Mouse (Mus musculus): ENCODE measurements around the gene Ak1. TPM values are rescaled to one million over a fixed set of nuclear protein-coding genes. Genes with fewer than 3 reads are reported as not detected.

Gene Ak1
- polyA plus RNA-seq, 1 experiment from 2014 or later, result 125 TPM

DNA sequence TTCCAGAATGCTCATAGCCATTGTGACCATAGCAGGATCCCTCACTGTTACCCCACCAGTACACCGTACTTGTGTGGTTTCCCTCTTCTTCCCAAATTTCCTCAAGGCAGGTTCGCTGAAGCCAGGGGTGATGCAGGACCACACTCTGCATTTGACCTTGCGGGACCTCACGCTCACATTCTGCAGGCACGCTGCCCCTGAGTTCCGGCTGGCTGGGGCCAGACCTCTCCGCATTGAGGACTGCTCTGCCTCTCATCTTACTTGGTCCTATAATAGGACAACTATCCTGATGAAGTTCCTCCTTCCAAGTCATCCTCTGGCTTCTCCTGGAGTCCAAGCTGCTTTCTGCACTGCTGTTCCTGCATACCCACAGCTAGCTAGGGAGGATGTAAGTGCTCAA lies 15.1 kb downstream of the Ak1 start:
- Histone ChIP-seq H3K36me3 (ENCODE audit: control insufficient read depth, insufficient read depth, low read length) (no peaks in the 10 kb centered on the region), H3K27me3 (replicated peaks; ENCODE audit: control insufficient read depth, insufficient read depth, low read length) (no peaks in the 10 kb centered on the region), H3K4me2 (ENCODE audit: low read depth, low read length) (no peak overlapping the region), H3K27ac (replicated peaks; ENCODE audit: low read depth, low read length) (no peak overlapping the region), H3K4me1 (ENCODE audit: control insufficient read depth, insufficient read depth, low read length) (peaks cover 5% of the 10 kb centered on the region), H3K4me3 (ENCODE audit: low read depth, low read length) (no peak overlapping the region), H3K9me3 (ENCODE audit: control insufficient read depth, low read length) (no peaks in the 10 kb centered on the region), H3K9ac (ENCODE audit: low read depth, low read length) (no peak overlapping the region)
- DNase-seq (ENCODE audit: low spot score), result no peak
- ATAC-seq (ENCODE audit: low read depth), result no peak
- 69% methylated on average over 7 of the region's 7 CpGs for WGBS

DNA sequence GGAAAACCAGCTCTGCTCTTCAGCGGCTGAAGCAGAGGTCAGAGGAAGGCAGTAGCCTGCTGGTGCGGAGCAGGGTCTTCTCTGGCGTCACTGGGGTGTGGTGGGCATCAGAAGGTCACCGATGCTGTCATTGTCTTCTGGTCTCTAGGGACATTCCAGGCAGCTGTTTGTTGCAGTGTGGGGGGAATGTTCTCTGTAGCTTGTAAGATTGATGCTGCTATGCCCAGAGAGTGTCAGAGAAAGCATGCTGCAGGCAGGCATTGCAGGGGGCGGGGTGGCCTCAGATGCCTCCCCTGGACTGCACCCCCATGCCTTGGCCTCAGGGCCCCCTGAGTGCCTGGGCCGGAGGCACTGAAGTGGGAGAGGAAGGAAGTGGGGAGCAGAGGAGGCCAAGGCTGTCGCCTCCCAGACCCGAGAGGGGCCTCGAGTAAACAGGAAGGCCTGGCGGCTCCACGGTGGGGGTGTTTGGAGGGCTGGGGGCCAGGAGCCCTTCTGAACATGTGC lies 16.3 kb downstream of the Ak1 start:
- 29% methylated on average over 11 of the region's 11 CpGs for WGBS
- no peak overlapping the region for H3K9ac ChIP-seq (ENCODE audit: low read depth, low read length)
- peak; percentile 47; the same call in 1 of the 2 replicates for ATAC-seq (ENCODE audit: low read depth)
- no peaks in the 10 kb centered on the region for H3K36me3 ChIP-seq (ENCODE audit: control insufficient read depth, insufficient read depth, low read length)
- peak; percentile 62 for DNase-seq (ENCODE audit: low spot score)
- no peaks in the 10 kb centered on the region for H3K27me3 ChIP-seq (replicated peaks; ENCODE audit: control insufficient read depth, insufficient read depth, low read length)
- no peak overlapping the region for H3K4me2 ChIP-seq (ENCODE audit: low read depth, low read length)
- H3K27ac ChIP-seq (replicated peaks; ENCODE audit: low read depth, low read length), result no peak overlapping the region
- H3K4me1 ChIP-seq (ENCODE audit: control insufficient read depth, insufficient read depth, low read length), result peaks cover 5% of the 10 kb centered on the region
- no peaks in the 10 kb centered on the region for H3K9me3 ChIP-seq (ENCODE audit: control insufficient read depth, low read length)
- H3K4me3 ChIP-seq (ENCODE audit: low read depth, low read length), result no peak overlapping the region

DNA sequence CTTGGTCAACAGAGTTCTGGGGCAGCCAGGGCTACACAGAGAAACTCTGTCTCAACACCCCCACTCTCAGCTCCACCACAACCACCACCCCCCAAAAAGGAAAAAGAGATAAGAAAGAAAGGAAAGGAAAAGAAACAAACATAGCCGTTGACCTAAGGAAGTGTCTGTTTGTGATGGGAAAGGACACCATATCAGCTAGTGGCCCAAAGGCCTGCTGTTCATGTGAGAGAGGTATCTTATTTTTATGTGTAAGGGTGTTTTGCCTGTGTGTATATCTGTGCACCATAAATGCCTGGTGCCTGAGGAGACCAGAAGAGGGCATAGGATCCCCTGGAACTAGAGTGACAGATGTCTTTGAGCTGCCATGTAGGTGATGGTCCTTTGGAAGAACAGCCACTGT lies 18.1 kb downstream of the Ak1 start:
- 85% methylated on average over 1 of the region's 1 CpGs for WGBS

DNA sequence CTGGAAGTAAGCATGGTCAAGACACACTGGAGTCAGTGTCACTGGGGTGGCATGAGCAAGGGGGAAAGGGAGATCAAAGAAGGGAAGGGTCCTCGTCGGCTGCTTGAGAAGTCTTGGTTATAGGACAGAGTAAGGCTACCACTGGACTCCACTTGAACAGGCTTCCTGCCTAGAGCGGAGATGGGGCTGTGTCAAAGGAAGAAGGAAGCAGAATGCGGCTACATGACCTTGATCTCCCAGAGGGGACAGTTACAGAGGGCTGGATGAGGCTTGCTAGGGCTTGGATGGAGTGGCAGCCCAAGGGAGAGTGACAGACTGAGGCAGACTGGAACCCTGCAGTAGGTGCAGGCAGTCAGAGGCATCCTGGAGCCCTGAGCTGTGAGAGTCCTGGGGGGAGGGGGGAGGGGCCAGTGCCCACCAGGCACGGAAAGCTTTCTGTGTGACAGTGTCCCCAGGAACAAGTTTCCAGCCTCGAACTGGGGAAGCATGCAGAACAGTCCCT lies 19.0 kb downstream of the Ak1 start:
- H3K36me3 ChIP-seq (ENCODE audit: control insufficient read depth, insufficient read depth, low read length), result no peaks in the 10 kb centered on the region
- WGBS, result 50% methylated on average over 6 of the region's 6 CpGs
- no peak overlapping the region for H3K4me2 ChIP-seq (ENCODE audit: low read depth, low read length)
- no peaks in the 10 kb centered on the region for H3K27me3 ChIP-seq (replicated peaks; ENCODE audit: control insufficient read depth, insufficient read depth, low read length)
- no peaks in the 10 kb centered on the region for H3K9me3 ChIP-seq (ENCODE audit: control insufficient read depth, low read length)
- peak overlapping the region; percentile 25; the same call in 1 of the 2 replicates for H3K9ac ChIP-seq (ENCODE audit: low read depth, low read length)
- no peak overlapping the region for H3K27ac ChIP-seq (replicated peaks; ENCODE audit: low read depth, low read length)
- peaks cover 5% of the 10 kb centered on the region for H3K4me1 ChIP-seq (ENCODE audit: control insufficient read depth, insufficient read depth, low read length)
- no peak overlapping the region for H3K4me3 ChIP-seq (ENCODE audit: low read depth, low read length)
- no peak for ATAC-seq (ENCODE audit: low read depth)
- no peak for DNase-seq (ENCODE audit: low spot score)

More for the DNA sequence above, 18.1 kb downstream of the Ak1 start:
- H3K9ac ChIP-seq (ENCODE audit: low read depth, low read length), result no peak overlapping the region
- H3K27ac ChIP-seq (replicated peaks; ENCODE audit: low read depth, low read length), result no peak overlapping the region
- no peak overlapping the region for H3K4me3 ChIP-seq (ENCODE audit: low read depth, low read length)
- ATAC-seq (ENCODE audit: low read depth) (no peak), DNase-seq (ENCODE audit: low spot score) (no peak)
- H3K4me1 ChIP-seq (ENCODE audit: control insufficient read depth, insufficient read depth, low read length), result peaks cover 5% of the 10 kb centered on the region
- no peaks in the 10 kb centered on the region for H3K9me3 ChIP-seq (ENCODE audit: control insufficient read depth, low read length)
- H3K4me2 ChIP-seq (ENCODE audit: low read depth, low read length), result no peak overlapping the region
- H3K36me3 ChIP-seq (ENCODE audit: control insufficient read depth, insufficient read depth, low read length), result no peaks in the 10 kb centered on the region
- H3K27me3 ChIP-seq (replicated peaks; ENCODE audit: control insufficient read depth, insufficient read depth, low read length), result no peaks in the 10 kb centered on the region

DNA sequence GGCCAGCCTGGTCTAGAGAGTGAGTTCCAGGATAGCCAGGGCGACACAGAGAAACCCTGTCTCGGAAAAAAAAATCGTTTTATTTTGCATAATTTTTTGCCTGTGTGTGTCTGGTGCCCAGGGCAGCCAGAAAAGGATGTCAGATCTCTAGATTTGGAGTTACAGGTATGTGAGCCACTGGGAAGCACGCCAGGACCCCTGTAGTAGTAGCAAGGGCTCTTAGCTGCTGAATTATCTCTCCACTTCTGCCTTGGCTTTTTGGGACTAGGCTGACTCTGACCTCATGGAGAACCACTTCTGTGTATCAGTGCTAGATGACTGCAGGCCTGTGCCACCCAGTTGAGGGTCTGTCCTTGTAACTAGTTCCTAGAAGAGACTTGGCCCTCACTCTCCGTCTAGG lies 20.3 kb downstream of the Ak1 start:
- DNase-seq (ENCODE audit: low spot score) (no peak), ATAC-seq (ENCODE audit: low read depth) (no peak)
- Histone ChIP-seq H3K4me2 (ENCODE audit: low read depth, low read length) (no peak overlapping the region), H3K27me3 (replicated peaks; ENCODE audit: control insufficient read depth, insufficient read depth, low read length) (no peaks in the 10 kb centered on the region), H3K27ac (replicated peaks; ENCODE audit: low read depth, low read length) (no peak overlapping the region), H3K9me3 (ENCODE audit: control insufficient read depth, low read length) (no peaks in the 10 kb centered on the region), H3K4me3 (ENCODE audit: low read depth, low read length) (no peak overlapping the region), H3K9ac (ENCODE audit: low read depth, low read length) (no peak overlapping the region), H3K36me3 (ENCODE audit: control insufficient read depth, insufficient read depth, low read length) (no peaks in the 10 kb centered on the region), H3K4me1 (ENCODE audit: control insufficient read depth, insufficient read depth, low read length) (peaks cover 17% of the 10 kb centered on the region)
- WGBS, result 83% methylated on average over 5 of the region's 5 CpGs

DNA sequence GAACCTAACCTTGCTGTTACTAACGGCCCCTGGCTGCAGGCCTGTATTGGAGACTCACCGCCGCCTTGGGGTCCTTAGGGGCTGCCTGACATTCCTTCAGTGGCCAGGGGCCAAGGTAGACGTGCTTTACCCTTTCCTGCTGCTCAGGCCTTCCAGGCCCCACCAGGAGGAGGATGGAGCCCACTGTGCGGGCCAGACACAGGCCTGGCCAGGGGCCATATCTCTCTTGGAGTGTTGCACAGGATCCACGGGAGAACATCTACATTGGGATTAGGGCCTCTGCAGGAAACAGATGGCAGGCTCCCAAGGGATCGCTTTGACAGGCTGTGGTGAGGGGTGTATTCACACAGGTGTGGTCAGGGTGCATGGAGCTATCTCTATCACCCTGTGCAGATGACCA lies 21.3 kb downstream of the Ak1 start:
- Histone ChIP-seq H3K4me1 (ENCODE audit: control insufficient read depth, insufficient read depth, low read length) (peaks cover 21% of the 10 kb centered on the region), H3K36me3 (ENCODE audit: control insufficient read depth, insufficient read depth, low read length) (no peaks in the 10 kb centered on the region), H3K4me2 (ENCODE audit: low read depth, low read length) (no peak overlapping the region), H3K4me3 (ENCODE audit: low read depth, low read length) (no peak overlapping the region), H3K27ac (replicated peaks; ENCODE audit: low read depth, low read length) (no peak overlapping the region), H3K9ac (ENCODE audit: low read depth, low read length) (no peak overlapping the region), H3K27me3 (replicated peaks; ENCODE audit: control insufficient read depth, insufficient read depth, low read length) (no peaks in the 10 kb centered on the region), H3K9me3 (ENCODE audit: control insufficient read depth, low read length) (no peaks in the 10 kb centered on the region)
- DNase-seq (ENCODE audit: low spot score) (peak; percentile 22), ATAC-seq (ENCODE audit: low read depth) (no peak)
- 46% methylated on average over 7 of the region's 7 CpGs for WGBS

DNA sequence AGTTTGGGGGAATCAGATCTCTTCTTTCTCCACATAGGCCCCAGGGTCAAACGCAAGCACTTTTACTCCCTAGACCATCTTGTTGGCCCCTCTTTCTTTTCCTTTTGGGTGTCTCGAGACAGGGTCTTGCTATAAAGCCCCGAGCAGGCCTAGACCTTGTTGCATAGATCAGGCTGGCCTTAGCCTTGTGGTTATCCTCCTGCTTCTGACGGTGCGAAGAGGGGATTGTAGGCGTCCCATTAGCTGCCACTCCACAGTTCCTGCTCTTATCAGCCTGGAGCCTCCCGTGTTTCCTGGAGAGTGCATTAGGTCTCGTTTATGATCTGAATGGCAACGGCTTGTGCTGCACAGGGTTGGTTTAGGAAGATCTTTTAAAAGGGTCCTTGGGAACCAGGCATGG lies 22.5 kb downstream of the Ak1 start:
- DNase-seq (ENCODE audit: low spot score) (no peak), ATAC-seq (ENCODE audit: low read depth) (no peak)
- H3K9me3 ChIP-seq (ENCODE audit: control insufficient read depth, low read length), result no peaks in the 10 kb centered on the region
- peaks cover 16% of the 10 kb centered on the region for H3K4me1 ChIP-seq (ENCODE audit: control insufficient read depth, insufficient read depth, low read length)
- H3K4me3 ChIP-seq (ENCODE audit: low read depth, low read length), result no peak overlapping the region
- H3K4me2 ChIP-seq (ENCODE audit: low read depth, low read length), result no peak overlapping the region
- no peaks in the 10 kb centered on the region for H3K36me3 ChIP-seq (ENCODE audit: control insufficient read depth, insufficient read depth, low read length)
- no peaks in the 10 kb centered on the region for H3K27me3 ChIP-seq (replicated peaks; ENCODE audit: control insufficient read depth, insufficient read depth, low read length)
- WGBS, result 75% methylated on average over 9 of the region's 9 CpGs
- no peak overlapping the region for H3K27ac ChIP-seq (replicated peaks; ENCODE audit: low read depth, low read length)
- H3K9ac ChIP-seq (ENCODE audit: low read depth, low read length), result no peak overlapping the region

DNA sequence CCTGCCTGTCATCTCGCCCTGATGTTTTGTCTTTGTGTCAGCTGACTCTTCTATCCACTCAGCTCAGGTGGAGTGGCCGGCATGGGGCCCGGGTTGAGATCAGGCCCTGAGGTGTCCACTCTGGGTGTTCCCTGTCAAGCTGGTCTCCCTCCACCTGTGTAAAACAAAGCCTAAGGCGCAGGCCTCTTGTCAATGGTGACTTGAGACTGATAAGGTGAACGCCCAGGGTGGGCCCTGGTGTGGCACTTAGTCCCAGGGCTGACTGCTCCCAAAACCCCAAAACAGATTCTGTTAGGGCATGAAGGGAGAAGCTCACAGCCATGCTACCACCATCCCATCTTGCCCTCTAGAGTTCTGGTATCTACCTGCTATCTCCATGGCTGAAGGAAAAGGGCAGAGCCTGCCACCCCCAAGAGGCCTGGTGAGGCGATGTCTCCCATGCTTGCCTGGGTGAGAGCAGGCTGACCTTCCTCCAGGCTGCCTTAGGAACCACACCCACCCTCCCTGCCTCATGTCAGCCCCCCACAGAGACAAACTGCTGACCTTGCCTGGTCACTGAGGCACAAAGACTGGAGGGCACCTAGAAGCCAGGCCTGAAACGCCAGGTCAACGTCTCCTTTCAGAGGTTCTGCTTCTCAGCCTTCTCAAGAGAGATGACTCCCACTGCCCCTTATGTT lies 23.4 kb downstream of the Ak1 start:
- no peak for ATAC-seq (ENCODE audit: low read depth)
- H3K4me1 ChIP-seq (ENCODE audit: control insufficient read depth, insufficient read depth, low read length), result peaks cover 16% of the 10 kb centered on the region
- WGBS, result 84% methylated on average over 8 of the region's 8 CpGs

DNA sequence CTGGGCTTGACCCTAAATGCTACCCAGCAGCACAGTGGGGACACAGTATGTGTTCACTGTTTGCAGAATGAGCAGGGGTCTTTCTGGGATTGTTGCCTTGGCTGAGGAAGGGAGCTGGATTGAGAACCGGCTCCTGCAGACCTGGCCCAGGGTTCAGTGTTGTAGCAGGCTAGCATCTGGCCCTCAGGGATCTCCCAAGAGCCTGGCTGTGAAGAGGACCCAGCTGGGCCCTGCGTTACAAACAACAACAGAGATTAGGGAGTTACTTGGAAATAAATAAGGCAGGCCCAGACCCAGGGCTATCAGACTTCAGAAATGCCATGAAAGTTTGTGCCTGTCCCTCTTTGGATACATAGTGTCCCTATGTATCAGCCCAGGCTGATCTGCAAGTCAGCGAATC lies 24.1 kb downstream of the Ak1 start:
- H3K4me3 ChIP-seq (ENCODE audit: low read depth, low read length), result no peak overlapping the region
- H3K4me2 ChIP-seq (ENCODE audit: low read depth, low read length), result no peak overlapping the region
- ATAC-seq (ENCODE audit: low read depth), result no peak
- peak overlapping the region; percentile 85 for H3K27ac ChIP-seq (replicated peaks; ENCODE audit: low read depth, low read length)
- peaks cover 16% of the 10 kb centered on the region for H3K4me1 ChIP-seq (ENCODE audit: control insufficient read depth, insufficient read depth, low read length)
- H3K9me3 ChIP-seq (ENCODE audit: control insufficient read depth, low read length), result no peaks in the 10 kb centered on the region
- no peak for DNase-seq (ENCODE audit: low spot score)
- H3K36me3 ChIP-seq (ENCODE audit: control insufficient read depth, insufficient read depth, low read length), result no peaks in the 10 kb centered on the region
- 64% methylated on average over 3 of the region's 3 CpGs for WGBS
- H3K9ac ChIP-seq (ENCODE audit: low read depth, low read length), result no peak overlapping the region
- no peaks in the 10 kb centered on the region for H3K27me3 ChIP-seq (replicated peaks; ENCODE audit: control insufficient read depth, insufficient read depth, low read length)

More for the DNA sequence above, 23.4 kb downstream of the Ak1 start:
- Histone ChIP-seq H3K36me3 (ENCODE audit: control insufficient read depth, insufficient read depth, low read length) (no peaks in the 10 kb centered on the region), H3K9ac (ENCODE audit: low read depth, low read length) (no peak overlapping the region), H3K27ac (replicated peaks; ENCODE audit: low read depth, low read length) (no peak overlapping the region), H3K4me2 (ENCODE audit: low read depth, low read length) (no peak overlapping the region), H3K9me3 (ENCODE audit: control insufficient read depth, low read length) (no peaks in the 10 kb centered on the region), H3K27me3 (replicated peaks; ENCODE audit: control insufficient read depth, insufficient read depth, low read length) (no peaks in the 10 kb centered on the region), H3K4me3 (ENCODE audit: low read depth, low read length) (no peak overlapping the region)
- DNase-seq (ENCODE audit: low spot score), result no peak

All from embryonic facial prominence, embryonic 14.5 days (tissue).